Mouse (Mus musculus) hindbrain, postnatal 0 days (tissue): ENCODE measurements at regions not wholly inside any gene's neighbourhood (a gene's known extent, or its start where the extent isn't known, plus 50 kb on each side); places are given as distances from the start of the nearest gene placed in this dataset.

Experiments used
- ATAC-seq: fragments of 200-750 bp; cut with Nextera tagmentation; 2 replicates; pipeline ENCODE4 v1.8.0; 2017; ENCODE audit warnings: mild to moderate bottlenecking, moderate TSS enrichment, moderate library complexity
- DNase-seq: peaks from one replicate; pipeline ENCODE4 v3.0.0-alpha.2; 2015; ENCODE audit warnings: low spot score
- H3K27ac ChIP-seq: fragments of 300-500 bp; sonication (generic); 2 replicates; pipeline ENCODE4 v1.5.1; 2014; ENCODE audit warnings: mild to moderate bottlenecking
- H3K27me3 ChIP-seq: fragments of 300-500 bp; sonication (generic); 2 replicates; pipeline ENCODE4 v1.6.1; 2014; ENCODE audit warnings: low read length, mixed read lengths; ENCODE audit not compliant: insufficient read depth
- H3K36me3 ChIP-seq: fragments of 300-500 bp; sonication (generic); 2 replicates; pipeline ENCODE4 v1.6.1; 2014; ENCODE audit warnings: low read length, mixed read lengths; ENCODE audit not compliant: insufficient read depth
- H3K4me1 ChIP-seq: fragments of 300-500 bp; sonication (generic); 2 replicates; pipeline ENCODE4 v1.6.1; 2014; ENCODE audit warnings: antibody characterized with exemption, low read length, mixed read lengths; ENCODE audit not compliant: insufficient read depth
- H3K4me2 ChIP-seq: fragments of 300-500 bp; sonication (generic); 2 replicates; pipeline ENCODE4 v1.6.1; 2014; ENCODE audit warnings: low read depth, mild to moderate bottlenecking, low read length, moderate library complexity, mixed read lengths
- H3K4me3 ChIP-seq: fragments of 300-500 bp; sonication (generic); 2 replicates; pipeline ENCODE4 v1.5.1; 2014; ENCODE audit warnings: low read length
- H3K9ac ChIP-seq: fragments of 300-500 bp; sonication (generic); replicated peaks from 2 replicates; pipeline ENCODE4 v1.6.1; 2014; ENCODE audit warnings: mild to moderate bottlenecking, low read length, moderate library complexity, mixed read lengths
- H3K9me3 ChIP-seq: fragments of 300-500 bp; sonication (generic); 2 replicates; pipeline ENCODE4 v1.6.1; 2016; ENCODE audit warnings: low read length, mixed read lengths
- CTCF ChIP-seq: IDR thresholded peaks from 2 replicates; pipeline ENCODE4 v1.5.1; 2016; ENCODE audit warnings: antibody characterized with exemption, control low read depth, low read depth
- whole genome bisulfite sequencing: fragments of 180-500 bp; shearing (Covaris S2); extraction: QIAGEN DNeasy Blood & Tissue Kit; methylation state at CpG from one replicate; pipeline ENCODE4 v1.1.7; 2014; 5-methylcytosine and 5-hydroxymethylcytosine counted together

DNA sequence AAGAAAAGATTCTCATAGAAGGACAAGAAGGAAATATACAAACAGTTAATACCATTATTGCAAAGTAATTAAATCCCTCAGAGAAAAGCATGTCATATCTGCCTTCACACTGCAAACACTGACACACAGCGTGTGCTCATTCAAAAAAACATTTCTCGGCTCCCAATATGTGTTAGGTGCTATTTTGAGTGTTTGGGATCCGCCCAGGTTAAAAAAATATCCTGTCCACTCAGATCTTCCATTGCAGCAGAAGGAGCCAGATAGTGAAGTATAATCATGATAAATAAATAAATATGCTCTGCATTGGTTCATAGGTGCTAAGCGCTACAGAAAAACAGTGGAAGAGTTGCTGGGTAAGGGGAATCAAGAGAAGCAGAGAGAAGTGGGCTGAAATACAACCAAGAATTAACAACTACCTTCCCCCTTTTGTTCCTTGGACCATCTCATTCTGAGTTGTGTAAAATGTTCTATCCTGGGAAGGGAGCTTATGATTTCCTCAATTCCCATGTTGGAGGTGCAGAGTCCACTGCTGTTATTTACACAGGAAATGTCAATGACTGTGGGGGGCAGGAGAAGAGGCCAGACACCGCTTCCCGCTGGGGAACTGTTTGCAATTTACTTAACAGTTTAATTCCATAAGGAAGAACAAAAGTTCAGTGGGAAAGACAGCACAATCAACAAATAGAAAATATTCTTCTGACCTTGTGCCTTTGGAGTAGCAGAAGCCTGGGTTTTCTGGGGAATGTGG lies 139.9 kb downstream of the Tle1 start:
- Histone ChIP-seq H3K36me3 (no peaks in the 10 kb centered on the region), H3K4me1 (no peaks in the 10 kb centered on the region), H3K27ac (no peak overlapping the region), H3K9me3 (no peaks in the 10 kb centered on the region), H3K4me2 (no peak overlapping the region), H3K27me3 (no peaks in the 10 kb centered on the region), H3K4me3 (no peak overlapping the region), H3K9ac (no peak overlapping the region)
- DNase-seq (no peak), ATAC-seq (no peak)
- TF ChIP-seq CTCF = no peak
- 84% methylated on average over 6 of the region's 6 CpGs for WGBS

GRCm38 (mm10) chr4:72049638-72050454 lies 150.9 kb downstream of the Tle1 start:
- no peaks in the 10 kb centered on the region for H3K36me3 ChIP-seq
- H3K4me2 ChIP-seq = no peak overlapping the region
- no peaks in the 10 kb centered on the region for H3K4me1 ChIP-seq
- H3K9ac ChIP-seq = no peak overlapping the region
- H3K27me3 ChIP-seq = no peaks in the 10 kb centered on the region
- DNase-seq (peak; percentile 43), ATAC-seq (no peak)
- H3K27ac ChIP-seq = no peak overlapping the region
- H3K4me3 ChIP-seq = no peak overlapping the region
- WGBS = 19% methylated on average over 6 of the region's 6 CpGs
- no peak for TF ChIP-seq CTCF
- no peaks in the 10 kb centered on the region for H3K9me3 ChIP-seq

GRCm38 (mm10) chr4:72022152-72022551 lies 178.6 kb downstream of the Tle1 start:
- Histone ChIP-seq H3K36me3 (no peaks in the 10 kb centered on the region), H3K27me3 (no peaks in the 10 kb centered on the region), H3K27ac (no peak overlapping the region), H3K4me2 (no peak overlapping the region), H3K9ac (no peak overlapping the region), H3K4me1 (no peaks in the 10 kb centered on the region), H3K9me3 (no peaks in the 10 kb centered on the region), H3K4me3 (no peak overlapping the region)
- no peak for ATAC-seq
- no peak for DNase-seq
- WGBS = 90% methylated on average over 2 of the region's 2 CpGs
- no peak for TF ChIP-seq CTCF

- no peak for TF ChIP-seq CTCF
- no peaks in the 10 kb centered on the region for H3K4me1 ChIP-seq
- WGBS = 77% methylated on average over 2 of the region's 2 CpGs
- no peaks in the 10 kb centered on the region for H3K9me3 ChIP-seq
- no peaks in the 10 kb centered on the region for H3K36me3 ChIP-seq
- no peak overlapping the region for H3K4me3 ChIP-seq
- no peak overlapping the region for H3K27ac ChIP-seq
- no peak overlapping the region for H3K9ac ChIP-seq
- DNase-seq = no peak
- ATAC-seq = no peak
- no peak overlapping the region for H3K4me2 ChIP-seq
- H3K27me3 ChIP-seq = no peaks in the 10 kb centered on the region
Measured at GRCm38 (mm10) chr4:72014221-72014850, 186.4 kb downstream of the Tle1 start.

- no peak for DNase-seq
Measured at GRCm38 (mm10) chr4:72013583-72013982, 187.1 kb downstream of the Tle1 start.

DNA sequence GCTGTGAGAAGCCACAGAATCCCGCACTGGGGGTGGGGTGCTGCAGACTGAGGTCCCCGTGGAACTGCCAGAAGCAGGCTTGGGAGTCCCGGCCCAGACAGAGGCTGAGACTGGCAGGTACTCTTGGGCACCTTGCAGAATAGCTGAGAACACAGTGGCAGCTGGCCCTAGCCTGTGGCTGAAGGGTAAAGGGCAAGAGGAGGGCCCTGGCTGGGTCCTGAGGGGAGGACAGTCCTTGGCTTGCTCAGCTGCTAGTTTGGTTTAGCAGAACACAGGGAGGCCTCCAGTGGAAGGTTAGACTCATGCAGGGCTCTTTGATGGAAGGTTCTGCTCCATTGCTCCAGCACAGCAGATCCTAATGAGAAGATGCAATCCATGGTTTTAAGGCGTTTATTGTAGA lies 190.4 kb downstream of the Tle1 start:
- no peak overlapping the region for H3K9ac ChIP-seq
- H3K4me1 ChIP-seq = no peaks in the 10 kb centered on the region
- H3K9me3 ChIP-seq = 0 out of 2 replicates have a peak, but pooled peaks cover 4% of the 10 kb centered on the region
- H3K4me2 ChIP-seq = no peak overlapping the region
- WGBS = 84% methylated on average over 4 of the region's 4 CpGs
- no peak overlapping the region for H3K4me3 ChIP-seq
- H3K36me3 ChIP-seq = no peaks in the 10 kb centered on the region
- TF ChIP-seq CTCF = no peak
- no peaks in the 10 kb centered on the region for H3K27me3 ChIP-seq
- ATAC-seq (no peak), DNase-seq (no peak)
- no peak overlapping the region for H3K27ac ChIP-seq

More at GRCm38 (mm10) chr4:72013583-72013982, 187.1 kb downstream of the Tle1 start:
- WGBS = 82% methylated on average over 3 of the region's 3 CpGs
- H3K9me3 ChIP-seq = 0 out of 2 replicates have a peak, but pooled peaks cover 2% of the 10 kb centered on the region
- H3K27ac ChIP-seq = no peak overlapping the region
- H3K4me2 ChIP-seq = no peak overlapping the region
- H3K4me1 ChIP-seq = no peaks in the 10 kb centered on the region
- ATAC-seq = no peak
- no peak overlapping the region for H3K9ac ChIP-seq
- no peaks in the 10 kb centered on the region for H3K27me3 ChIP-seq
- no peaks in the 10 kb centered on the region for H3K36me3 ChIP-seq
- no peak for TF ChIP-seq CTCF
- no peak overlapping the region for H3K4me3 ChIP-seq
